ENCODE assay signal across 11 mouse cellular contexts in genomic region chr11:75273466-75273865, GRCm38 (mm10).
DNase-seq lines count a peak whose midpoint lies in the region; ATAC-seq and TF ChIP-seq lines count a peak whose summit lies in the region.
"Had no signal": no experiment of that assay in that cellular context is flagged by ENCODE, and none has a peak within 500 bp of the region (broad histone marks: within the 10 kb centered on the region; RNA-seq: fewer than 3 reads in every experiment).

No protein-coding gene starts in this region.

- no peak overlapping the region for H3K27ac ChIP-seq in kidney, embryonic 16.5 days (ENCODE audit: low read length)
- H3K27ac ChIP-seq in forebrain, embryonic 10.5 days, result peak overlapping the region; percentile 71
- peak overlapping the region; percentile 48 for H3K27ac ChIP-seq in hindbrain, embryonic 16.5 days (ENCODE audit: low read depth, low read length)
- no peak overlapping the region for H3K27ac ChIP-seq in neural tube, embryonic 12.5 days
- H3K27ac ChIP-seq in kidney, adult 2 months (ENCODE audit: insufficient read depth, low read depth, low read length), result no peak overlapping the region
- H3K27ac ChIP-seq: kidney, postnatal 0 days; stomach, postnatal 0 days had no signal

- no peaks in the 10 kb centered on the region; the same call in 1 of the 2 replicates for H3K27me3 ChIP-seq in kidney, embryonic 16.5 days (ENCODE audit: insufficient read depth, low read length)
- H3K27me3 ChIP-seq in forebrain, embryonic 10.5 days (ENCODE audit: poor library complexity, severe bottlenecking), result peaks cover 44% of the 10 kb centered on the region
- H3K27me3 ChIP-seq in hindbrain, embryonic 16.5 days (replicated peaks; ENCODE audit: control insufficient read depth, insufficient read depth, low read length), result no peaks in the 10 kb centered on the region
- no peaks in the 10 kb centered on the region; the same call in 1 of the 2 replicates for H3K27me3 ChIP-seq in neural tube, embryonic 12.5 days (replicated peaks)
- no peaks in the 10 kb centered on the region for H3K27me3 ChIP-seq in kidney, adult 2 months (replicated peaks; ENCODE audit: control insufficient read depth, insufficient read depth, low read length)

- no peak overlapping the region for H3K4me3 ChIP-seq in kidney, embryonic 16.5 days (ENCODE audit: low read length)
- H3K4me3 ChIP-seq in forebrain, embryonic 10.5 days, result peak overlapping the region; percentile 16; the same call in 1 of the 2 replicates
- no peak overlapping the region for H3K4me3 ChIP-seq in hindbrain, embryonic 16.5 days (ENCODE audit: low read length)
- no peak overlapping the region for H3K4me3 ChIP-seq in neural tube, embryonic 12.5 days
- H3K4me3 ChIP-seq in kidney, adult 2 months (ENCODE audit: insufficient read depth, low read depth, low read length), result no peak overlapping the region

- 10% methylated on average over 8 of the region's 8 CpGs for WGBS in kidney, embryonic 16.5 days
- WGBS in forebrain, embryonic 10.5 days, result 16% methylated on average over 8 of the region's 8 CpGs
- WGBS in hindbrain, embryonic 16.5 days, result 6% methylated on average over 8 of the region's 8 CpGs
- WGBS in neural tube, embryonic 12.5 days, result 6% methylated on average over 8 of the region's 8 CpGs
- 38% methylated on average over 8 of the region's 8 CpGs for WGBS in kidney, adult 2 months

- TF ChIP-seq CTCF in kidney, adult 2 months (conservative IDR thresholded peaks at IDR 0.05; ENCODE audit: insufficient read depth, insufficient read length, low read depth, low read length), result no peak

- no peak overlapping the region for H3K9ac ChIP-seq in kidney, embryonic 16.5 days (replicated peaks; ENCODE audit: low read length)
- H3K9ac ChIP-seq in hindbrain, embryonic 16.5 days (ENCODE audit: low read depth, low read length), result peak overlapping the region; percentile 39; the same call in 1 of the 2 replicates
- no peak overlapping the region for H3K9ac ChIP-seq in neural tube, embryonic 12.5 days

- no peak for DNase-seq in kidney, adult 8-10 months
- no peak for DNase-seq in forebrain, embryonic 10.5 days (ENCODE audit: extremely low spot score, low spot score)
- DNase-seq in kidney, adult 18-20 months, result no peak
- DNase-seq in spleen, postnatal 36 days (ENCODE audit: low spot score in 2 of 2), result no peak
- DNase-seq in kidney, adult 2 months, result no peak
- DNase-seq: lung, adult 18-20 months had no signal

- H3K4me2 ChIP-seq in kidney, embryonic 16.5 days (replicated peaks; ENCODE audit: low read depth, low read length), result peak overlapping the region; percentile 7; the same call in 1 of the 2 replicates
- peak overlapping the region; percentile 34 for H3K4me2 ChIP-seq in hindbrain, embryonic 16.5 days (ENCODE audit: low read length)
- 0 out of 2 replicates have a peak overlapping the region, but pooled peaks have one; percentile 14 for H3K4me2 ChIP-seq in neural tube, embryonic 12.5 days (replicated peaks)

- ATAC-seq in kidney, embryonic 16.5 days (ENCODE audit: low FRiP score, low TSS enrichment), result no peak
- peak; percentile 80 for ATAC-seq in hindbrain, embryonic 16.5 days
- no peak for ATAC-seq in neural tube, embryonic 12.5 days (ENCODE audit: low FRiP score, low read depth)

- no peak for TF ChIP-seq POLR2A in kidney, adult 2 months (IDR thresholded peaks at IDR 0.05; ENCODE audit: low read depth, low read length)

- 0 out of 2 replicates have a peak, but pooled peaks cover under 1% of the 10 kb centered on the region for H3K4me1 ChIP-seq in kidney, embryonic 16.5 days (ENCODE audit: insufficient read depth, low read length)
- peaks cover 60% of the 10 kb centered on the region for H3K4me1 ChIP-seq in forebrain, embryonic 10.5 days
- H3K4me1 ChIP-seq in hindbrain, embryonic 16.5 days (ENCODE audit: control insufficient read depth, insufficient read depth, low read depth, low read length), result peaks cover 22% of the 10 kb centered on the region
- H3K4me1 ChIP-seq in neural tube, embryonic 12.5 days, result peaks cover 20% of the 10 kb centered on the region
- H3K4me1 ChIP-seq in kidney, adult 2 months (ENCODE audit: control insufficient read depth, insufficient read depth, low read length), result peaks cover 2% of the 10 kb centered on the region; the same call in 1 of the 2 replicates

- no peaks in the 10 kb centered on the region for H3K36me3 ChIP-seq in kidney, embryonic 16.5 days (ENCODE audit: insufficient read depth, low read length)
- H3K36me3 ChIP-seq in forebrain, embryonic 10.5 days (replicated peaks), result no peaks in the 10 kb centered on the region
- H3K36me3 ChIP-seq in hindbrain, embryonic 16.5 days (ENCODE audit: control insufficient read depth, insufficient read depth, low read length), result no peaks in the 10 kb centered on the region
- H3K36me3 ChIP-seq in neural tube, embryonic 12.5 days, result no peaks in the 10 kb centered on the region
- no peaks in the 10 kb centered on the region for H3K36me3 ChIP-seq in kidney, adult 2 months (ENCODE audit: control insufficient read depth, insufficient read depth, low read length)

- H3K9me3 ChIP-seq in kidney, embryonic 16.5 days (ENCODE audit: low read length), result no peaks in the 10 kb centered on the region
- H3K9me3 ChIP-seq in forebrain, embryonic 10.5 days, result no peaks in the 10 kb centered on the region
- no peaks in the 10 kb centered on the region for H3K9me3 ChIP-seq in hindbrain, embryonic 16.5 days (ENCODE audit: control insufficient read depth, low read length)
- H3K9me3 ChIP-seq in neural tube, embryonic 12.5 days, result no peaks in the 10 kb centered on the region

Comparison
In these comparisons a context has a peak if more than half of its experiments do, and no peak if none do; other contexts are left out.
1. H3K27ac ChIP-seq: peak in forebrain, embryonic 10.5 days (single experiment) and hindbrain, embryonic 16.5 days (single experiment); none in kidney, embryonic 16.5 days (single experiment), neural tube, embryonic 12.5 days (single experiment) and kidney, adult 2 months (single experiment).
2. Peak in every context shown above with its lines, with median percentiles within 50 percentile points of each other: H3K4me2 ChIP-seq.